Mouse (Mus musculus) left cerebral cortex, postnatal 10 days (tissue): ENCODE data around the gene Plpp7. TPM values are rescaled to one million over a fixed set of nuclear protein-coding genes. Genes with fewer than 3 reads are reported as not detected.

Experiments used
- DNase-seq, 2 experiments: peaks; one replicate each; pipeline ENCODE4 v3.0.0; 2021 to 2022; ENCODE audit warnings: low spot score in 2 of 2, mixed read lengths in 1 of 2; ENCODE audit errors: extremely low spot score in 1 of 2
- intact Hi-C: fragments of 180-260 bp; cut with DNase I; formaldehyde crosslinking; loops from one replicate; pipeline ENCODE4 v1.15.1; 2025
- total RNA-seq, 2 experiments: library from RNA; stranded (reverse); gene quantifications; 2 replicates each; pipeline ENCODE4 v1.2.3; 2021

Plpp7 gene
- total RNA-seq, 2 experiments from 2014 or later: 18.7 to 22.9 TPM

GRCm38 (mm10) chr2:32089606-32090005 lies 5.7 kb upstream of the Plpp7 start:
- no peak for DNase-seq
- intact Hi-C loops: loop anchor here (5.0 kb wide), 1 partner anchor 38 kb away; no protein-coding TSS in a partner anchor

GRCm38 (mm10) chr2:32090145-32090544 lies 5.2 kb upstream of the Plpp7 start:
- intact Hi-C loops: no loop called here
- no peak for DNase-seq

GRCm38 (mm10) chr2:32091956-32092355 lies 3.4 kb upstream of the Plpp7 start:
- DNase-seq: no peak
- intact Hi-C loops: no loop called here

GRCm38 (mm10) chr2:32094001-32094707 lies 1.2 kb upstream of the Plpp7 start:
- intact Hi-C loops: no loop called here
- no peak for DNase-seq

- DNase-seq: peak in 1 of 2 experiments; percentile 45
- intact Hi-C loops: no loop called here
Measured at GRCm38 (mm10) chr2:32096122-32096420, 743 bp downstream of the Plpp7 start.

- intact Hi-C loops: no loop called here
Measured at GRCm38 (mm10) chr2:32102944-32103343, 7.6 kb downstream of the Plpp7 start.

GRCm38 (mm10) chr2:32103557-32103956 lies 8.2 kb downstream of the Plpp7 start:
- no peak for DNase-seq
- intact Hi-C loops: no loop called here

More at GRCm38 (mm10) chr2:32102944-32103343, 7.6 kb downstream of the Plpp7 start:
- no peak for DNase-seq

GRCm38 (mm10) chr2:32104122-32104521 lies 8.8 kb downstream of the Plpp7 start:
- intact Hi-C loops: no loop called here
- DNase-seq: no peak

GRCm38 (mm10) chr2:32105117-32105913 lies 10.0 kb downstream of the Plpp7 start:
- intact Hi-C loops: no loop called here
- DNase-seq: no peak

- no peak for DNase-seq
- intact Hi-C loops: no loop called here
Measured at GRCm38 (mm10) chr2:32105930-32106329, 10.6 kb downstream of the Plpp7 start.

GRCm38 (mm10) chr2:32111268-32111667 lies 15.9 kb downstream of the Plpp7 start:
- DNase-seq: no peak
- intact Hi-C loops: no loop called here

- no peak for DNase-seq
- intact Hi-C loops: no loop called here
Measured at GRCm38 (mm10) chr2:32112548-32112947, 17.2 kb downstream of the Plpp7 start.

- DNase-seq: no peak
- intact Hi-C loops: no loop called here
Measured at GRCm38 (mm10) chr2:32115851-32116268, 20.5 kb downstream of the Plpp7 start.

GRCm38 (mm10) chr2:32119802-32120750 lies 24.7 kb downstream of the Plpp7 start:
- intact Hi-C loops: no loop called here
- DNase-seq: no peak

- intact Hi-C loops: no loop called here
- no peak for DNase-seq
Measured at GRCm38 (mm10) chr2:32121150-32121549, 25.8 kb downstream of the Plpp7 start.

- DNase-seq: no peak
- intact Hi-C loops: no loop called here
Measured at GRCm38 (mm10) chr2:32121785-32122184, 26.5 kb downstream of the Plpp7 start.

- peak in 1 of 2 experiments; percentile 59 for DNase-seq
- intact Hi-C loops: loop anchor here (5.0 kb wide), 1 partner anchor 41 kb away; no protein-coding TSS in a partner anchor
Measured at GRCm38 (mm10) chr2:32127653-32128535, 32.6 kb downstream of the Plpp7 start.

- DNase-seq: no peak
- intact Hi-C loops: loop anchor here (5.0 kb wide), 1 partner anchor 41 kb away; no protein-coding TSS in a partner anchor
Measured at GRCm38 (mm10) chr2:32128536-32128841, 33.2 kb downstream of the Plpp7 start.
